Comparison of ENCODE assay signal across 27 mouse cellular contexts in the genomic region with DNA sequence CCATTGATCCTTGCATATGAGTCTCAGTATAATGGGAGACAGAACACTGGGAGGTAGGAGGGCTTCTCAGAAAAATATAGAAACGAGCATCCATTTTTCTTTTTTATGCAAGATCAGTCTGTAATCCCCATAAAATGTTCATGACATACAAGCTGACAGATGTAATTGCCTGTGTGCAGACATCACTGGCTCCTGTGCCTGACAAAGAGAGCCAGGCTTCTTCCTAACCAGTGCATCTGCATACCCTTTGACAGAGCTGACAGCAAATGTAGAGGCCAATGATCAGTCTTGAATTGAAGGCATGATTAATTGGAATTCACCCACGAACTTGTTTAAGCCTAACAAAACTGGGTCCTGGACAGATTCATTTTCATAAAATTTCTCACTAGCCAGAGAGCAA.
DNase-seq lines count a peak whose midpoint lies in the region; ATAC-seq and TF ChIP-seq lines count a peak whose summit lies in the region.
"Had no signal": no experiment of that assay in that cellular context is flagged by ENCODE, and none has a peak within 500 bp of the region (broad histone marks: within the 10 kb centered on the region; RNA-seq: fewer than 3 reads in every experiment).

No protein-coding gene starts in this region.

- no peaks in the 10 kb centered on the region for H3K36me3 ChIP-seq in forebrain, embryonic 12.5 days (replicated peaks)
- H3K36me3 ChIP-seq in forebrain, embryonic 15.5 days: no peaks in the 10 kb centered on the region
- H3K36me3 ChIP-seq in forebrain, embryonic 14.5 days (ENCODE audit: control insufficient read depth, insufficient read depth, low read length): no peaks in the 10 kb centered on the region
- no peaks in the 10 kb centered on the region for H3K36me3 ChIP-seq in forebrain, postnatal 0 days (ENCODE audit: insufficient read depth)
- H3K36me3 ChIP-seq in hindbrain, embryonic 11.5 days (ENCODE audit: control insufficient read depth, insufficient read depth, low read length): no peaks in the 10 kb centered on the region
- H3K36me3 ChIP-seq in hindbrain, embryonic 12.5 days: no peaks in the 10 kb centered on the region
- no peaks in the 10 kb centered on the region for H3K36me3 ChIP-seq in midbrain, embryonic 13.5 days
- no peaks in the 10 kb centered on the region for H3K36me3 ChIP-seq in midbrain, embryonic 10.5 days
- H3K36me3 ChIP-seq: embryonic facial prominence, embryonic 13.5 days; embryonic facial prominence, embryonic 15.5 days; G1E had no signal

- H3K4me3 ChIP-seq in forebrain, embryonic 12.5 days (replicated peaks): no peak overlapping the region
- no peak overlapping the region for H3K4me3 ChIP-seq in forebrain, embryonic 15.5 days
- H3K4me3 ChIP-seq in forebrain, embryonic 14.5 days (ENCODE audit: low read depth, low read length): no peak overlapping the region
- H3K4me3 ChIP-seq in forebrain, postnatal 0 days (ENCODE audit: low read depth, low read length): no peak overlapping the region
- H3K4me3 ChIP-seq in hindbrain, embryonic 11.5 days (ENCODE audit: low read depth, low read length): no peak overlapping the region
- H3K4me3 ChIP-seq in hindbrain, embryonic 12.5 days: no peak overlapping the region
- H3K4me3 ChIP-seq in midbrain, embryonic 13.5 days (replicated peaks): no peak overlapping the region
- H3K4me3 ChIP-seq in midbrain, embryonic 10.5 days: no peak overlapping the region
- H3K4me3 ChIP-seq: embryonic facial prominence, embryonic 13.5 days; embryonic facial prominence, embryonic 15.5 days; erythroblast, embryonic 14.5 days had no signal

- H3K27ac ChIP-seq in forebrain, embryonic 12.5 days: no peak overlapping the region
- no peak overlapping the region for H3K27ac ChIP-seq in forebrain, embryonic 15.5 days (replicated peaks)
- no peak overlapping the region for H3K27ac ChIP-seq in forebrain, embryonic 14.5 days (ENCODE audit: low read depth, low read length)
- H3K27ac ChIP-seq in forebrain, postnatal 0 days (ENCODE audit: low read depth, low read length): no peak overlapping the region
- no peak overlapping the region for H3K27ac ChIP-seq in hindbrain, embryonic 11.5 days (ENCODE audit: low read depth, low read length)
- no peak overlapping the region for H3K27ac ChIP-seq in hindbrain, embryonic 12.5 days
- no peak overlapping the region for H3K27ac ChIP-seq in midbrain, embryonic 13.5 days
- no peak overlapping the region for H3K27ac ChIP-seq in midbrain, embryonic 10.5 days (replicated peaks)
- H3K27ac ChIP-seq: embryonic facial prominence, embryonic 13.5 days; embryonic facial prominence, embryonic 15.5 days had no signal

- DNase-seq in forebrain, embryonic 14.5 days (ENCODE audit: low spot score): peak; percentile 5
- no peak for DNase-seq in forebrain, postnatal 0 days
- no peak for DNase-seq in hindbrain, embryonic 11.5 days (ENCODE audit: low spot score)
- DNase-seq in midbrain, embryonic 10.5 days (ENCODE audit: low spot score): no peak
- DNase-seq: adrenal gland, adult 8-10 months; adrenal gland, postnatal 14 days; adrenal gland, postnatal 36 days; B cell, adult 2 months; cerebellum, adult 11 months; cerebellum, adult 18-20 months; cerebellum, adult 8-10 months; cerebellum, adult 9-11 months; cerebellum, postnatal 14 days; cerebellum, postnatal 36 days; embryo, embryonic 11 days had no signal

- no peak overlapping the region for H3K9ac ChIP-seq in forebrain, embryonic 12.5 days
- no peak overlapping the region for H3K9ac ChIP-seq in forebrain, embryonic 15.5 days (replicated peaks)
- H3K9ac ChIP-seq in forebrain, embryonic 14.5 days (ENCODE audit: low read length): no peak overlapping the region
- H3K9ac ChIP-seq in forebrain, postnatal 0 days: no peak overlapping the region
- H3K9ac ChIP-seq in hindbrain, embryonic 11.5 days (ENCODE audit: low read depth, low read length): no peak overlapping the region
- H3K9ac ChIP-seq in hindbrain, embryonic 12.5 days: no peak overlapping the region
- no peak overlapping the region for H3K9ac ChIP-seq in midbrain, embryonic 13.5 days (replicated peaks)
- H3K9ac ChIP-seq: embryonic facial prominence, embryonic 13.5 days; embryonic facial prominence, embryonic 15.5 days had no signal

- no peak for TF ChIP-seq CTCF in forebrain, postnatal 0 days (IDR thresholded peaks at IDR 0.05; ENCODE audit: low read depth)

- no peaks in the 10 kb centered on the region for H3K27me3 ChIP-seq in forebrain, embryonic 12.5 days
- H3K27me3 ChIP-seq in forebrain, embryonic 15.5 days: no peaks in the 10 kb centered on the region
- H3K27me3 ChIP-seq in forebrain, embryonic 14.5 days (replicated peaks; ENCODE audit: control insufficient read depth, insufficient read depth, low read length): no peaks in the 10 kb centered on the region
- no peaks in the 10 kb centered on the region for H3K27me3 ChIP-seq in forebrain, postnatal 0 days (ENCODE audit: insufficient read depth, low read length)
- no peaks in the 10 kb centered on the region for H3K27me3 ChIP-seq in hindbrain, embryonic 11.5 days (ENCODE audit: control insufficient read depth, insufficient read depth, low read length)
- H3K27me3 ChIP-seq in hindbrain, embryonic 12.5 days: no peaks in the 10 kb centered on the region
- no peaks in the 10 kb centered on the region for H3K27me3 ChIP-seq in midbrain, embryonic 13.5 days
- H3K27me3 ChIP-seq in midbrain, embryonic 10.5 days (ENCODE audit: low read depth, poor library complexity, severe bottlenecking): no peaks in the 10 kb centered on the region
- H3K27me3 ChIP-seq: CH12.LX; embryonic facial prominence, embryonic 13.5 days; embryonic facial prominence, embryonic 15.5 days; Patski had no signal

- no peak overlapping the region for H3K4me2 ChIP-seq in forebrain, embryonic 12.5 days
- H3K4me2 ChIP-seq in forebrain, embryonic 15.5 days (replicated peaks): no peak overlapping the region
- H3K4me2 ChIP-seq in forebrain, embryonic 14.5 days (ENCODE audit: low read length): no peak overlapping the region
- no peak overlapping the region for H3K4me2 ChIP-seq in forebrain, postnatal 0 days (ENCODE audit: low read depth)
- no peak overlapping the region for H3K4me2 ChIP-seq in hindbrain, embryonic 11.5 days (replicated peaks; ENCODE audit: low read depth, low read length)
- H3K4me2 ChIP-seq in hindbrain, embryonic 12.5 days (replicated peaks): no peak overlapping the region
- no peak overlapping the region for H3K4me2 ChIP-seq in midbrain, embryonic 13.5 days (replicated peaks)
- H3K4me2 ChIP-seq: embryonic facial prominence, embryonic 13.5 days; embryonic facial prominence, embryonic 15.5 days had no signal

- H3K9me3 ChIP-seq in forebrain, embryonic 12.5 days: no peaks in the 10 kb centered on the region
- no peaks in the 10 kb centered on the region for H3K9me3 ChIP-seq in forebrain, embryonic 15.5 days
- no peaks in the 10 kb centered on the region for H3K9me3 ChIP-seq in forebrain, embryonic 14.5 days (replicated peaks; ENCODE audit: control insufficient read depth, low read length)
- no peaks in the 10 kb centered on the region for H3K9me3 ChIP-seq in forebrain, postnatal 0 days (ENCODE audit: low read length)
- no peaks in the 10 kb centered on the region for H3K9me3 ChIP-seq in hindbrain, embryonic 11.5 days (ENCODE audit: control insufficient read depth, low read length)
- H3K9me3 ChIP-seq in hindbrain, embryonic 12.5 days (replicated peaks): no peaks in the 10 kb centered on the region
- H3K9me3 ChIP-seq in midbrain, embryonic 13.5 days: no peaks in the 10 kb centered on the region
- H3K9me3 ChIP-seq in midbrain, embryonic 10.5 days (replicated peaks): no peaks in the 10 kb centered on the region
- H3K9me3 ChIP-seq: embryonic facial prominence, embryonic 13.5 days; embryonic facial prominence, embryonic 15.5 days had no signal

- WGBS in forebrain, embryonic 12.5 days: 50% methylated on average over 2 of the region's 2 CpGs
- WGBS in forebrain, embryonic 15.5 days: 37% methylated on average over 2 of the region's 2 CpGs
- WGBS in forebrain, embryonic 14.5 days: 49% methylated on average over 2 of the region's 2 CpGs
- WGBS in forebrain, postnatal 0 days: 35% methylated on average over 2 of the region's 2 CpGs
- WGBS in hindbrain, embryonic 11.5 days: 50% methylated on average over 2 of the region's 2 CpGs
- 46% methylated on average over 2 of the region's 2 CpGs for WGBS in hindbrain, embryonic 12.5 days
- 47% methylated on average over 2 of the region's 2 CpGs for WGBS in midbrain, embryonic 13.5 days
- WGBS in midbrain, embryonic 10.5 days: 78% methylated on average over 2 of the region's 2 CpGs

- ATAC-seq in forebrain, embryonic 12.5 days (ENCODE audit: low FRiP score): 0 out of 2 replicates have a peak, but pooled peaks have one; percentile 33
- no peak for ATAC-seq in forebrain, embryonic 15.5 days (replicated peaks)
- ATAC-seq in forebrain, embryonic 14.5 days: 0 out of 2 replicates have a peak, but pooled peaks have one; percentile 44
- no peak for ATAC-seq in forebrain, postnatal 0 days
- peak; percentile 63; the same call in 1 of the 2 replicates for ATAC-seq in hindbrain, embryonic 11.5 days (ENCODE audit: low FRiP score)
- ATAC-seq in hindbrain, embryonic 12.5 days (ENCODE audit: low FRiP score): no peak
- 0 out of 2 replicates have a peak, but pooled peaks have one; percentile 37 for ATAC-seq in midbrain, embryonic 13.5 days
- ATAC-seq: activated CD4-positive, CD25-positive, alpha-beta regulatory T cell, adult 4 months; CD4-positive, CD25-positive, alpha-beta regulatory T cell, adult 4 months; Patski had no signal

- no peaks in the 10 kb centered on the region for H3K4me1 ChIP-seq in forebrain, embryonic 12.5 days
- no peaks in the 10 kb centered on the region for H3K4me1 ChIP-seq in forebrain, embryonic 15.5 days
- no peaks in the 10 kb centered on the region for H3K4me1 ChIP-seq in forebrain, embryonic 14.5 days (ENCODE audit: control insufficient read depth, insufficient read depth, low read length)
- no peaks in the 10 kb centered on the region for H3K4me1 ChIP-seq in forebrain, postnatal 0 days (ENCODE audit: insufficient read depth)
- H3K4me1 ChIP-seq in hindbrain, embryonic 11.5 days (replicated peaks; ENCODE audit: control insufficient read depth, insufficient read depth, low read length): no peaks in the 10 kb centered on the region
- no peaks in the 10 kb centered on the region for H3K4me1 ChIP-seq in hindbrain, embryonic 12.5 days
- no peaks in the 10 kb centered on the region for H3K4me1 ChIP-seq in midbrain, embryonic 13.5 days (replicated peaks)
- no peaks in the 10 kb centered on the region for H3K4me1 ChIP-seq in midbrain, embryonic 10.5 days
- H3K4me1 ChIP-seq: embryonic facial prominence, embryonic 13.5 days; embryonic facial prominence, embryonic 15.5 days had no signal

Comparison
In these comparisons a context has a peak if more than half of its experiments do, and no peak if none do; other contexts are left out.
1. ATAC-seq: peak in forebrain, embryonic 12.5 days (single experiment), forebrain, embryonic 14.5 days (single experiment), hindbrain, embryonic 11.5 days (single experiment) and midbrain, embryonic 13.5 days (single experiment); none in forebrain, embryonic 15.5 days (single experiment), forebrain, postnatal 0 days (single experiment) and hindbrain, embryonic 12.5 days (single experiment).